Mouse (Mus musculus) T-helper 1 cell (primary cell): Measurements from ENCODE around the gene Ucp1.

Experiments used
- in situ Hi-C: fragments of 300-600 bp; cut with MboI, MseI; formaldehyde crosslinking; loops from one replicate; pipeline ENCODE4 v1.15.1; 2025; ENCODE audit warnings: high pct_unique_total_duplicates

The Ucp1 gene

GRCm38 (mm10) chr8:83290176-83290575 lies at the start of gene Ucp1:
TSS of gene Ucp1 (plus strand) at chr8:83290352.
- in situ Hi-C loops = no loop called here

- in situ Hi-C loops = no loop called here
These were observed 46.0 kb upstream of the Ucp1 start for GRCm38 (mm10) chr8:83244151-83244550.

GRCm38 (mm10) chr8:83250858-83251257 lies 39.3 kb upstream of the Ucp1 start:
- in situ Hi-C loops = no loop called here

GRCm38 (mm10) chr8:83251362-83252246 lies 38.5 kb upstream of the Ucp1 start:
- in situ Hi-C loops = no loop called here

GRCm38 (mm10) chr8:83252791-83253190 lies 37.4 kb upstream of the Ucp1 start:
- in situ Hi-C loops = no loop called here

- in situ Hi-C loops = loop anchor here (5.0 kb wide), 1 partner anchor 85 kb away; no protein-coding TSS in a partner anchor
These were observed 32.5 kb upstream of the Ucp1 start for GRCm38 (mm10) chr8:83257631-83258030.

GRCm38 (mm10) chr8:83260418-83261215 lies 29.5 kb upstream of the Ucp1 start:
- in situ Hi-C loops = no loop called here

- in situ Hi-C loops = no loop called here
These were observed 19.0 kb upstream of the Ucp1 start for GRCm38 (mm10) chr8:83271172-83271571.

GRCm38 (mm10) chr8:83272464-83272863 lies 17.7 kb upstream of the Ucp1 start:
- in situ Hi-C loops = no loop called here

GRCm38 (mm10) chr8:83274470-83274869 lies 15.7 kb upstream of the Ucp1 start:
- in situ Hi-C loops = no loop called here

- in situ Hi-C loops = no loop called here
These were observed 11.7 kb upstream of the Ucp1 start for GRCm38 (mm10) chr8:83278431-83278830.

GRCm38 (mm10) chr8:83285391-83285790 lies 4.8 kb upstream of the Ucp1 start:
- in situ Hi-C loops = no loop called here

GRCm38 (mm10) chr8:83297375-83297774 lies 7.2 kb downstream of the Ucp1 start:
- in situ Hi-C loops = no loop called here

- in situ Hi-C loops = no loop called here
These were observed 10.0 kb downstream of the Ucp1 start for GRCm38 (mm10) chr8:83300135-83300534.

- in situ Hi-C loops = no loop called here
These were observed 14.8 kb downstream of the Ucp1 start for GRCm38 (mm10) chr8:83304946-83305345.

GRCm38 (mm10) chr8:83309836-83310235 lies 19.7 kb downstream of the Ucp1 start:
- in situ Hi-C loops = loop anchor here (10.0 kb wide), 1 partner anchor 925 kb away; no protein-coding TSS in a partner anchor

- in situ Hi-C loops = loop anchor here (10.0 kb wide), 1 partner anchor 930 kb away; no protein-coding TSS in a partner anchor
These were observed 24.9 kb downstream of the Ucp1 start for GRCm38 (mm10) chr8:83315084-83315483.

- in situ Hi-C loops = loop anchor here (10.0 kb wide), 1 partner anchor 931 kb away; no protein-coding TSS in a partner anchor
These were observed 25.5 kb downstream of the Ucp1 start for GRCm38 (mm10) chr8:83315691-83316090.

GRCm38 (mm10) chr8:83320543-83320942 lies 30.4 kb downstream of the Ucp1 start:
- in situ Hi-C loops = no loop called here

GRCm38 (mm10) chr8:83322374-83322773 lies 32.2 kb downstream of the Ucp1 start:
- in situ Hi-C loops = no loop called here

- in situ Hi-C loops = no loop called here
These were observed 32.9 kb downstream of the Ucp1 start for GRCm38 (mm10) chr8:83323056-83323455.

- in situ Hi-C loops = no loop called here
These were observed 37.7 kb downstream of the Ucp1 start for GRCm38 (mm10) chr8:83327889-83328288.
